In the genomic region with DNA sequence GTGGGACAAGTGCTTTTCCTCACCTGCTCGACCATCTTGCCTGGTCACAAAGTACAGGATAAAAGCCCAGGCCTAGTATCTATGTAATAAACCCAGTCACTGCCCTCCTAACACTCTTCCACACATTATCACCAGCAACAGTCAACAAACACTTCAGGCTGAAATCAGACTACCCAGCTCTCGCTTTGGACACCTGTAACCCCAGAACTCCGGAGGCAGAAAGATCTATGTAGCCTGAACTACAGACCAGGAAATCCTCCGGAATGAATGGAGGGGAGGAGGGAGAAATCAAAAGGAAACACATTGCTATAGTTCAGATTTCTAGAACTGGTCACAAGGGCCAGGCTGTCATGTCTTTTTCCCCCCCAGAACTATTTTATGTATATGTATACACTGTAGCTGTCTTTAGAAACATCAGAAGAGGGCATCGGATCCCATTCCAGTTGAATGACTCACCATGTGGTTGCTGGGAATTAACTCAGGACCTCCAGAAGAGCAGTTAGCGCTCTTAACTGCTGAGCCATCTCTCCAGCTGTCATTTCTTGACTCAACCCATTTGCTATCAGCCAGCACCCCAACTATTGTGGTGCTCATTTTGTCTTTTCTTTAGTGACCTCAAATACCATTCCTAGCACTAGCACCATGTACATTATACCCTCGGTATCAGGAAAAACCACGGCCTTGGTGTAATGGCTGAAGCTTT, we compare ENCODE assay signal across 12 mouse cellular contexts.
"Had no signal": no experiment of that assay in that cellular context is flagged by ENCODE, and none has a peak within 500 bp of the region (broad histone marks: within the 10 kb centered on the region; RNA-seq: fewer than 3 reads in every experiment).

No protein-coding gene starts in this region.

- H3K4me1 ChIP-seq: limb, embryonic 10.5 days; midbrain, embryonic 12.5 days; stomach, embryonic 15.5 days had no signal

- ATAC-seq: lung, postnatal 0 days; midbrain, embryonic 16.5 days had no signal

- H3K4me2 ChIP-seq: liver, embryonic 11.5 days; midbrain, embryonic 12.5 days; stomach, embryonic 15.5 days had no signal

- H3K9me3 ChIP-seq: limb, embryonic 10.5 days; midbrain, embryonic 12.5 days; stomach, embryonic 15.5 days had no signal

- H3K27me3 ChIP-seq: midbrain, embryonic 12.5 days; stomach, embryonic 15.5 days had no signal

- H3K9ac ChIP-seq: midbrain, embryonic 12.5 days; stomach, embryonic 15.5 days had no signal

- DNase-seq: kidney, postnatal 14 days; right cerebral cortex, postnatal 14 days; thymus, adult 2 months; thymus, postnatal 4 days had no signal

- H3K27ac ChIP-seq: left cerebral cortex, adult 2 months; limb, embryonic 10.5 days; macrophage; midbrain, embryonic 12.5 days; stomach, embryonic 15.5 days had no signal

- H3K4me3 ChIP-seq: left cerebral cortex, adult 2 months; limb, embryonic 10.5 days; midbrain, embryonic 12.5 days; stomach, embryonic 15.5 days had no signal
